Mouse (Mus musculus) hindbrain, embryonic 15.5 days (tissue): ENCODE data around the gene Tmem100. TPM values are rescaled to one million over a fixed set of nuclear protein-coding genes. Genes with fewer than 3 reads are reported as not detected.

Experiments used
- ATAC-seq: fragments of 200-750 bp; cut with Nextera tagmentation; 2 replicates; pipeline ENCODE4 v1.8.0; 2017; ENCODE audit warnings: low read depth, moderate number of reproducible peaks, moderate TSS enrichment; ENCODE audit not compliant: low FRiP score
- H3K27ac ChIP-seq: fragments of 300-500 bp; sonication (generic); replicated peaks from 2 replicates; pipeline ENCODE4 v1.5.1; 2015; ENCODE audit warnings: mild to moderate bottlenecking, inconsistent platforms
- H3K27me3 ChIP-seq: fragments of 300-500 bp; sonication (generic); 2 replicates; pipeline ENCODE4 v1.6.1; 2015; ENCODE audit warnings: control low read depth, inconsistent platforms
- H3K36me3 ChIP-seq: fragments of 300-500 bp; sonication (generic); 2 replicates; pipeline ENCODE4 v1.6.1; 2015; ENCODE audit warnings: control low read depth, inconsistent platforms
- H3K4me1 ChIP-seq: fragments of 300-500 bp; sonication (generic); replicated peaks from 2 replicates; pipeline ENCODE4 v1.6.1; 2015; ENCODE audit warnings: control low read depth, inconsistent platforms
- H3K4me2 ChIP-seq: fragments of 300-500 bp; sonication (generic); 2 replicates; pipeline ENCODE4 v1.6.1; 2015; ENCODE audit warnings: moderate library complexity, mild to moderate bottlenecking, inconsistent platforms
- H3K4me3 ChIP-seq: fragments of 300-500 bp; sonication (generic); 2 replicates; pipeline ENCODE4 v1.5.1; 2015; ENCODE audit warnings: mild to moderate bottlenecking, inconsistent platforms
- H3K9ac ChIP-seq: fragments of 300-500 bp; sonication (generic); 2 replicates; pipeline ENCODE4 v1.6.1; 2015; ENCODE audit warnings: inconsistent platforms
- H3K9me3 ChIP-seq: fragments of 300-500 bp; sonication (generic); 2 replicates; pipeline ENCODE4 v1.6.1; 2016; ENCODE audit warnings: control low read depth, inconsistent platforms
- WGBS: fragments of 180-500 bp; shearing (Covaris S2); methylation state at CpG from one replicate; pipeline ENCODE4 v1.1.7; 2015; 5-methylcytosine and 5-hydroxymethylcytosine counted together
- polyA plus RNA-seq: library from polyadenylated mRNA; unstranded; fragments of >200 nt; fragmentation: Nextera tagmentation; extraction: Ambion mirVana; gene quantifications from 2 replicates; pipeline ENCODE4 v1.2.1, GENCODE M21; 2015

Gene Tmem100
- 12.4 and 14.6 TPM in 2 replicates for polyA plus RNA-seq

- 53% methylated on average over 13 of the region's 13 CpGs for WGBS
- peak within 1 kb of the TSS; percentile 29 for H3K9ac ChIP-seq
- H3K27ac ChIP-seq = no peak within 1 kb of the TSS
Observed at GRCm38 (mm10) chr11:90029841-90030398, at the start of gene Tmem100. Gene Tmem100, plus strand, starts transcription at chr11:90030348.

GRCm38 (mm10) chr11:89982918-89983317 lies 47.2 kb upstream of the Tmem100 start:
- Histone ChIP-seq H3K27me3 (0 out of 2 replicates have a peak, but pooled peaks cover under 1% of the 10 kb centered on the region), H3K4me1 (peaks cover 13% of the 10 kb centered on the region), H3K9ac (no peak overlapping the region), H3K9me3 (no peaks in the 10 kb centered on the region), H3K4me3 (no peak overlapping the region), H3K27ac (no peak overlapping the region), H3K4me2 (no peak overlapping the region), H3K36me3 (no peaks in the 10 kb centered on the region)
- WGBS = 74% methylated on average over 2 of the region's 2 CpGs
- no peak for ATAC-seq

More at GRCm38 (mm10) chr11:90029841-90030398, at the start of gene Tmem100:
- Histone ChIP-seq H3K36me3 (no peaks in the 10 kb centered on the region), H3K4me3 (peak within 1 kb of the TSS; percentile 34), H3K4me1 (peaks cover 30% of the 10 kb centered on the region), H3K9me3 (no peaks in the 10 kb centered on the region), H3K27me3 (peaks cover 12% of the 10 kb centered on the region), H3K4me2 (peak within 1 kb of the TSS; percentile 55)
- ATAC-seq = no peak

DNA sequence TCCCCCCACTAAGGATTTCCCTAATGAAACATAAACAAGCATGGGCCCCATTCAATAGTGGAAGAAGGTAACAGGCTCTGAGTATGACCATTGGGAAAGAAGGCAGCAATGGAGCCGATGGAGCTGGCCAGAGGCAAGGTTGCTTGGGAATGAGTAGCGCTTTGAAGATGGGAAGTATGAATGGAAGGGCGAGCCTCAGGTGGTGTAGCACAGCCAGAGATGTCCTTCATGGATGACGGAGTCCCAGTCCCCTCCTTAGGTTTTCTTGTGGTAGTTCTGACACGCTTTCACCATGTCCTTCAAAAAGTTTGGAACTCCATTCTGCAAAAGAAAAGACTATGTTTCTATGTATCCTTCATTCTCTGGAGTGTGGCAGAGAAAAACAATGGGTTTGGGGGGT lies 45.7 kb upstream of the Tmem100 start:
- H3K27ac ChIP-seq = no peak overlapping the region
- no peaks in the 10 kb centered on the region for H3K9me3 ChIP-seq
- WGBS = 90% methylated on average over 5 of the region's 5 CpGs
- H3K4me1 ChIP-seq = no peaks in the 10 kb centered on the region
- ATAC-seq = no peak
- H3K27me3 ChIP-seq = 0 out of 2 replicates have a peak, but pooled peaks cover 3% of the 10 kb centered on the region
- H3K36me3 ChIP-seq = no peaks in the 10 kb centered on the region
- H3K9ac ChIP-seq = no peak overlapping the region
- H3K4me2 ChIP-seq = no peak overlapping the region
- no peak overlapping the region for H3K4me3 ChIP-seq

DNA sequence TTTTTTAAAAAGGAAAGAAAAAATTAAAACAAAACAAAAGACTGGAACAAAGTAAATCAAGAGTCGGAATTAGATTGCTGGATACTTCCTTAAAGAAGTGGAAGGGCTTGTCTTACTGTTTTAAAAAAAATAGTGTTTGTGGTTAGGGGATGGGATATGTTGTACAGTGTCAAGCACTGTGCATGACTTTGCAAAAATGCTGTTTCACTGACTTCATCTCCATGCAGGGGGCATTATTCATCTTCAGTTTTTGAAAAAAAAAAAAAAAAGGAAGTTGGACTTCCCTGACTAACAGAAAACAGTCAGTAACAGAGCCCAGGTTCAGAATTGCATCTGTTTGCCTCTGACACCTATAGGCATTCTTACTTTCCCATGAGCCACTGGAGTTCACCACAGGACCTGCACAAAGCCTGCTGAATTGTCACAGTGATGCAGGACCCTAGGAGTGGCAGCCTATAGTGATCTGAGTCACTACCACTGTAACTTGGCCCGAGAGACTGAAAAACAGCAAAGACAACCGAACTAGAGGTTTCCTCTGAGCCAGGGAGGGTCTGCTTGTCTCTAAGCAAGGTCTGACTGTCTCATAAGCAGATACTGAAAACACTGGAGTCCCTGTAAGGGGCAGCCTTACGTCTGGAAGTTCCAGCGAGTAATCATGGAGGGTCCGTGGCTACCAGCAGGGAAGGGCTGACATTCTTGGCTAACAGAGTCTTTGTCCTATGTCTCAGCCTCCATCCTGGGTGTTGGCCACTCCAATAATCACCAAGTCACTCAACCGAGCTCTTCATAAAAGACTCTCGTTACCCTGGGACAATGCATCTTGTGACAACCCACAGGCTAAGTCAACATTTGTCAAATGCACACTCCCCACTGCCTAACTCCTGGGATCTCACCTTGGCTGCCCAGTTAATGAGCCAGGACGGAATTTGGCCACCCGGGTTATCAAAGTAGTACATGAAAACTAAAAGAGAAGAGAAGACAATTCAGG lies 44.7 kb upstream of the Tmem100 start:
- no peak for ATAC-seq
- H3K9ac ChIP-seq = no peak overlapping the region
- no peaks in the 10 kb centered on the region for H3K36me3 ChIP-seq
- 0 out of 2 replicates have a peak, but pooled peaks cover 3% of the 10 kb centered on the region for H3K27me3 ChIP-seq
- H3K4me3 ChIP-seq = no peak overlapping the region
- no peaks in the 10 kb centered on the region for H3K9me3 ChIP-seq
- 32% methylated on average over 10 of the region's 10 CpGs for WGBS
- H3K4me1 ChIP-seq = no peaks in the 10 kb centered on the region
- H3K4me2 ChIP-seq = no peak overlapping the region
- no peak overlapping the region for H3K27ac ChIP-seq

DNA sequence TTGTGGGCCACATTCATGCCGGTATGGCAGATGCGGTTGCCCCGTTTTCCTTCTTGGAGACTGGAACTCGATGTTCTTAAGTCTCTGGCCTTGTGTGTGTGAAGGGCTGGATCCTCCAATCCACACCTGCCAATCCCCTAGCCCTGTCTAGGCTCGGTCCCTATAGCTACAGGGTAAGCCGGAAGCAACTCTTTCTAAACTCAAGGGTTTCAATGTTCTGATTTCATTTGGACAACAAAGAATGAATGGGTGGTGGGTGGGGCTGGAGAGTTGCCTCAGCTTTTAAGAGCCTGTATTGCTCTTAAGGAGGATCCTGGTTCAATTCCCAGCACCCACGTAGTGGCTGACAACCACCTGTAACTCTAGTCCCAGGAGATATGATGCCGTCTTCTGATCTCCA lies 43.6 kb upstream of the Tmem100 start:
- Histone ChIP-seq H3K27ac (no peak overlapping the region), H3K27me3 (0 out of 2 replicates have a peak, but pooled peaks cover 3% of the 10 kb centered on the region), H3K36me3 (no peaks in the 10 kb centered on the region), H3K9me3 (no peaks in the 10 kb centered on the region), H3K9ac (no peak overlapping the region), H3K4me1 (no peaks in the 10 kb centered on the region), H3K4me2 (no peak overlapping the region), H3K4me3 (no peak overlapping the region)
- no peak for ATAC-seq
- 90% methylated on average over 8 of the region's 8 CpGs for WGBS

DNA sequence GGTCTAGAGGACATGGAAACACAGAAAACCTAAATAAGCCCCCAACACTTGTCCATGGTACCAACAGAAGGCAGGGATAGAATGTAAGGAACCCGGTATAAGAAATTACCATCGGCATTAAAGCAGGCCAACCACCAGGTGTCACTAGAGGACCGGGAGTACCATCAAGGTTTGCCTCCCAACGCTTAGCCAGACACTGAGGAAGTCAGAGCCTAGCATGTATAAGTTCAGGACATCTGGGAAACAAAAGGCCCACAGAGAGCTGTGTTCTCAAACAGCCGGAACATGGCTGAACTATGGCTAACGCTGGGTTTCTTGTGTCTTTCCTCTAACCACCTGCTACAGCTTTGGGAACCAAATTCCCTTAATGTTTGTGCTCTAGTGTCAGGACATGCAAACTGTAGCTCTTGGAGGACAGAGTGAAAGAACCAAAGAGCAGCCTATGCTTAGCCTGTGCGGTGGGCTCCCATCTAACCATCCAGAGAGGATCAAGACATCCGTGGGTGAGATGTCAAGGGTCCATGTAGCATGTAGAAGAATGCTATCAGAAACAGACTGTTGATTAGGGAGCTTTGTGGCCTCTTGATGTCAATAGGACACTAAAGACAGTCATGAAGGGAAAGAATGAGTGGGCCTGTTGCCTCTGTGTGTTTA lies 41.1 kb upstream of the Tmem100 start:
- H3K4me2 ChIP-seq = no peak overlapping the region
- ATAC-seq = peak; percentile 63; the same call in 1 of the 2 replicates

GRCm38 (mm10) chr11:89991661-89992060 lies 38.5 kb upstream of the Tmem100 start:
- H3K4me1 ChIP-seq = no peaks in the 10 kb centered on the region
- H3K4me2 ChIP-seq = no peak overlapping the region
- no peak overlapping the region for H3K9ac ChIP-seq
- no peak overlapping the region for H3K4me3 ChIP-seq
- 0 out of 2 replicates have a peak, but pooled peaks cover 3% of the 10 kb centered on the region for H3K27me3 ChIP-seq
- no peak overlapping the region for H3K27ac ChIP-seq
- no peak for ATAC-seq
- H3K36me3 ChIP-seq = no peaks in the 10 kb centered on the region
- no peaks in the 10 kb centered on the region for H3K9me3 ChIP-seq

More for the DNA sequence above, 41.1 kb upstream of the Tmem100 start:
- Histone ChIP-seq H3K27ac (no peak overlapping the region), H3K4me3 (no peak overlapping the region), H3K4me1 (no peaks in the 10 kb centered on the region), H3K36me3 (no peaks in the 10 kb centered on the region), H3K9me3 (no peaks in the 10 kb centered on the region), H3K9ac (no peak overlapping the region), H3K27me3 (0 out of 2 replicates have a peak, but pooled peaks cover 3% of the 10 kb centered on the region)
- WGBS = 22% methylated on average over 8 of the region's 8 CpGs

- Histone ChIP-seq H3K9me3 (no peaks in the 10 kb centered on the region), H3K27me3 (no peaks in the 10 kb centered on the region), H3K4me1 (no peaks in the 10 kb centered on the region), H3K4me3 (no peak overlapping the region), H3K9ac (no peak overlapping the region), H3K27ac (no peak overlapping the region), H3K36me3 (no peaks in the 10 kb centered on the region), H3K4me2 (no peak overlapping the region)
- no peak for ATAC-seq
- 75% methylated on average over 2 of the region's 2 CpGs for WGBS
Observed at GRCm38 (mm10) chr11:89994706-89995105, 35.4 kb upstream of the Tmem100 start.

GRCm38 (mm10) chr11:89995596-89995995 lies 34.6 kb upstream of the Tmem100 start:
- Histone ChIP-seq H3K9ac (no peak overlapping the region), H3K36me3 (no peaks in the 10 kb centered on the region), H3K27me3 (no peaks in the 10 kb centered on the region), H3K4me3 (no peak overlapping the region), H3K9me3 (no peaks in the 10 kb centered on the region), H3K4me1 (no peaks in the 10 kb centered on the region), H3K4me2 (no peak overlapping the region), H3K27ac (no peak overlapping the region)
- 90% methylated on average over 5 of the region's 5 CpGs for WGBS
- no peak for ATAC-seq

- Histone ChIP-seq H3K27me3 (no peaks in the 10 kb centered on the region), H3K9me3 (no peaks in the 10 kb centered on the region), H3K4me2 (no peak overlapping the region), H3K36me3 (no peaks in the 10 kb centered on the region), H3K4me1 (no peaks in the 10 kb centered on the region), H3K4me3 (no peak overlapping the region), H3K27ac (no peak overlapping the region), H3K9ac (no peak overlapping the region)
- ATAC-seq = no peak
- WGBS = 87% methylated on average over 4 of the region's 4 CpGs
Observed at GRCm38 (mm10) chr11:89996406-89996805, 33.7 kb upstream of the Tmem100 start.

GRCm38 (mm10) chr11:89996856-89997255 lies 33.3 kb upstream of the Tmem100 start:
- Histone ChIP-seq H3K27me3 (no peaks in the 10 kb centered on the region), H3K27ac (no peak overlapping the region), H3K36me3 (no peaks in the 10 kb centered on the region), H3K9me3 (no peaks in the 10 kb centered on the region), H3K4me2 (no peak overlapping the region), H3K9ac (no peak overlapping the region), H3K4me3 (no peak overlapping the region), H3K4me1 (no peaks in the 10 kb centered on the region)
- WGBS = 84% methylated on average over 7 of the region's 7 CpGs
- ATAC-seq = no peak
